Mouse (Mus musculus) midbrain, embryonic 14.5 days (tissue): ENCODE results near the gene Ccr1l1. TPM values are rescaled to one million over a fixed set of nuclear protein-coding genes. Genes with fewer than 3 reads are reported as not detected.
"Not testable (repeated sequence)": the region's sequence is repeated elsewhere in the genome, so short reads cannot be mapped to it uniquely, and the experiment has no call there.

Experiments used
- ATAC-seq: fragments of 200-750 bp; cut with Nextera tagmentation; 2 replicates; pipeline ENCODE4 v1.8.0; 2017; ENCODE audit warnings: moderate number of reproducible peaks, moderate library complexity; ENCODE audit not compliant: low FRiP score, low TSS enrichment
- DNase-seq: peaks from one replicate; pipeline ENCODE4 v3.0.0-alpha.2; 2015
- H3K27ac ChIP-seq: fragments of 300-500 bp; sonication (generic); replicated peaks from 2 replicates; pipeline ENCODE4 v1.5.1; 2014; ENCODE audit warnings: mild to moderate bottlenecking, low read depth, low read length, moderate library complexity
- H3K27me3 ChIP-seq: fragments of 300-500 bp; sonication (generic); 2 replicates; pipeline ENCODE4 v1.6.1; 2014; ENCODE audit warnings: low read length, control low read depth, mixed read lengths; ENCODE audit not compliant: control insufficient read depth, insufficient read depth
- H3K36me3 ChIP-seq: fragments of 300-500 bp; sonication (generic); 2 replicates; pipeline ENCODE4 v1.6.1; 2014; ENCODE audit warnings: low read length, control low read depth; ENCODE audit not compliant: control insufficient read depth, insufficient read depth
- H3K4me1 ChIP-seq: fragments of 300-500 bp; sonication (generic); 2 replicates; pipeline ENCODE4 v1.6.1; 2014; ENCODE audit warnings: mild to moderate bottlenecking, antibody characterized with exemption, low read length, control low read depth; ENCODE audit not compliant: control insufficient read depth, insufficient read depth
- H3K4me2 ChIP-seq: fragments of 300-500 bp; sonication (generic); 2 replicates; pipeline ENCODE4 v1.6.1; 2014; ENCODE audit warnings: mild to moderate bottlenecking, low read length, moderate library complexity
- H3K4me3 ChIP-seq: fragments of 300-500 bp; sonication (generic); replicated peaks from 2 replicates; pipeline ENCODE4 v1.5.1; 2014; ENCODE audit warnings: low read depth, low read length
- H3K9ac ChIP-seq: fragments of 300-500 bp; sonication (generic); replicated peaks from 2 replicates; pipeline ENCODE4 v1.6.1; 2014; ENCODE audit warnings: mild to moderate bottlenecking, low read length, moderate library complexity
- H3K9me3 ChIP-seq: fragments of 300-500 bp; sonication (generic); 2 replicates; pipeline ENCODE4 v1.6.1; 2016; ENCODE audit warnings: low read length, control low read depth, mixed read lengths; ENCODE audit not compliant: control insufficient read depth
- WGBS: fragments of 180-500 bp; shearing (Covaris S2); extraction: QIAGEN DNeasy Blood & Tissue Kit; methylation state at CpG from one replicate; pipeline ENCODE4 v1.1.7; 2014; 5-methylcytosine and 5-hydroxymethylcytosine counted together
- polyA plus RNA-seq: library from polyadenylated mRNA; unstranded; fragments of >200 nt; fragmentation: Nextera tagmentation; extraction: Ambion mirVana; gene quantifications from 2 replicates; pipeline ENCODE4 v1.2.1, GENCODE M21; 2014

The Ccr1l1 gene
- polyA plus RNA-seq, 1 experiment from 2014 or later: not detected

GRCm38 (mm10) chr9:123968290-123968912, 9.8 kb downstream of the Ccr1l1 start, which contains the start of gene Ccr1:
Gene Ccr1 (minus strand): TSS chr9:123968692.
- 97% methylated on average over 1 of the region's 1 CpGs for WGBS

GRCm38 (mm10) chr9:123966858-123967495, 11.2 kb downstream of the Ccr1l1 start:
- DNase-seq, H3K4me1 ChIP-seq, ATAC-seq, H3K27ac ChIP-seq, H3K9me3 ChIP-seq, H3K36me3 ChIP-seq, H3K27me3 ChIP-seq, H3K9ac ChIP-seq, H3K4me3 ChIP-seq, H3K4me2 ChIP-seq: not testable (repeated sequence)
- WGBS: 89% methylated on average over 1 of the region's 4 CpGs

More at GRCm38 (mm10) chr9:123968290-123968912, 9.8 kb downstream of the Ccr1l1 start, which contains the start of gene Ccr1:
- Histone ChIP-seq H3K4me1 (no peaks in the 10 kb centered on the region), H3K4me2 (no peak within 1 kb of the TSS), H3K9ac (no peak within 1 kb of the TSS), H3K4me3 (no peak within 1 kb of the TSS), H3K27me3 (no peaks in the 10 kb centered on the region), H3K36me3 (no peaks in the 10 kb centered on the region), H3K27ac (no peak within 1 kb of the TSS), H3K9me3 (no peaks in the 10 kb centered on the region)
- ATAC-seq (no peak), DNase-seq (no peak)

GRCm38 (mm10) chr9:123964776-123965175, 13.4 kb downstream of the Ccr1l1 start:
- no peak for ATAC-seq
- WGBS: 85% methylated on average over 3 of the region's 3 CpGs
- H3K27me3 ChIP-seq: no peaks in the 10 kb centered on the region
- no peak overlapping the region for H3K27ac ChIP-seq
- no peaks in the 10 kb centered on the region for H3K4me1 ChIP-seq
- H3K9me3 ChIP-seq: no peaks in the 10 kb centered on the region
- no peak overlapping the region for H3K9ac ChIP-seq
- H3K4me2 ChIP-seq: no peak overlapping the region
- H3K4me3 ChIP-seq: no peak overlapping the region
- no peak for DNase-seq
- no peaks in the 10 kb centered on the region for H3K36me3 ChIP-seq

- no peak for ATAC-seq
- no peaks in the 10 kb centered on the region for H3K27me3 ChIP-seq
- no peak overlapping the region for H3K9ac ChIP-seq
- H3K4me1 ChIP-seq: no peaks in the 10 kb centered on the region
- H3K9me3 ChIP-seq: no peaks in the 10 kb centered on the region
- H3K27ac ChIP-seq: no peak overlapping the region
- no peaks in the 10 kb centered on the region for H3K36me3 ChIP-seq
- 82% methylated on average over 1 of the region's 1 CpGs for WGBS
- H3K4me2 ChIP-seq: no peak overlapping the region
- DNase-seq: no peak
- H3K4me3 ChIP-seq: no peak overlapping the region
These were observed 18.0 kb downstream of the Ccr1l1 start for GRCm38 (mm10) chr9:123960161-123960560.

- Histone ChIP-seq H3K4me1 (no peaks in the 10 kb centered on the region), H3K9ac (no peak overlapping the region), H3K4me3 (no peak overlapping the region), H3K4me2 (no peak overlapping the region), H3K36me3 (no peaks in the 10 kb centered on the region), H3K9me3 (no peaks in the 10 kb centered on the region), H3K27ac (no peak overlapping the region), H3K27me3 (no peaks in the 10 kb centered on the region)
- WGBS: 82% methylated on average over 3 of the region's 3 CpGs
- no peak for DNase-seq
- no peak for ATAC-seq
These were observed 20.2 kb downstream of the Ccr1l1 start for GRCm38 (mm10) chr9:123957911-123958413.

- Histone ChIP-seq H3K4me2 (no peak overlapping the region), H3K9me3 (no peaks in the 10 kb centered on the region), H3K36me3 (no peaks in the 10 kb centered on the region), H3K27ac (no peak overlapping the region), H3K27me3 (no peaks in the 10 kb centered on the region), H3K4me1 (no peaks in the 10 kb centered on the region), H3K9ac (no peak overlapping the region), H3K4me3 (no peak overlapping the region)
- DNase-seq: no peak
- ATAC-seq: no peak
- WGBS: 63% methylated on average over 1 of the region's 1 CpGs
These were observed 21.3 kb downstream of the Ccr1l1 start for GRCm38 (mm10) chr9:123956892-123957291.

- Histone ChIP-seq H3K27me3 (no peaks in the 10 kb centered on the region), H3K9me3 (no peaks in the 10 kb centered on the region), H3K36me3 (no peaks in the 10 kb centered on the region), H3K4me3 (no peak overlapping the region), H3K27ac (no peak overlapping the region), H3K9ac (no peak overlapping the region), H3K4me1 (no peaks in the 10 kb centered on the region), H3K4me2 (no peak overlapping the region)
- no peak for ATAC-seq
- 77% methylated on average over 2 of the region's 2 CpGs for WGBS
- no peak for DNase-seq
These were observed 24.7 kb downstream of the Ccr1l1 start for GRCm38 (mm10) chr9:123953551-123953950.

- no peak overlapping the region for H3K4me3 ChIP-seq
- H3K4me1 ChIP-seq: no peaks in the 10 kb centered on the region
- H3K36me3 ChIP-seq: no peaks in the 10 kb centered on the region
- H3K4me2 ChIP-seq: no peak overlapping the region
- DNase-seq (no peak), ATAC-seq (no peak)
- H3K27me3 ChIP-seq: no peaks in the 10 kb centered on the region
- WGBS: 93% methylated on average over 1 of the region's 1 CpGs
- no peaks in the 10 kb centered on the region for H3K9me3 ChIP-seq
- H3K9ac ChIP-seq: no peak overlapping the region
- no peak overlapping the region for H3K27ac ChIP-seq
These were observed 27.0 kb downstream of the Ccr1l1 start for GRCm38 (mm10) chr9:123951176-123951575.

- DNase-seq (no peak), ATAC-seq (no peak)
- no peaks in the 10 kb centered on the region for H3K27me3 ChIP-seq
- H3K4me1 ChIP-seq: no peaks in the 10 kb centered on the region
- no peak overlapping the region for H3K27ac ChIP-seq
- H3K36me3 ChIP-seq: no peaks in the 10 kb centered on the region
- 92% methylated on average over 2 of the region's 2 CpGs for WGBS
- no peak overlapping the region for H3K4me2 ChIP-seq
- no peaks in the 10 kb centered on the region for H3K9me3 ChIP-seq
- no peak overlapping the region for H3K4me3 ChIP-seq
- no peak overlapping the region for H3K9ac ChIP-seq
These were observed 28.8 kb downstream of the Ccr1l1 start for GRCm38 (mm10) chr9:123949432-123949831.
